Mouse (Mus musculus) midbrain, embryonic 16.5 days (tissue): ENCODE measurements around the gene Fbxw15. TPM values are rescaled to one million over a fixed set of nuclear protein-coding genes. Genes with fewer than 3 reads are reported as not detected.
"Not testable (repeated sequence)": the region's sequence is repeated elsewhere in the genome, so short reads cannot be mapped to it uniquely, and the experiment has no call there.

Source experiments
- ATAC-seq: fragments of 200-750 bp; cut with Nextera tagmentation; 2 replicates; pipeline ENCODE4 v1.8.0; 2017; ENCODE audit warnings: moderate TSS enrichment
- H3K27ac ChIP-seq: fragments of 300-500 bp; sonication (generic); 2 replicates; pipeline ENCODE4 v1.5.1; 2014; ENCODE audit warnings: mild to moderate bottlenecking, low read length, mixed read lengths
- H3K27me3 ChIP-seq: fragments of 300-500 bp; sonication (generic); 2 replicates; pipeline ENCODE4 v1.6.1; 2014; ENCODE audit warnings: low read depth, low read length, mixed read lengths; ENCODE audit not compliant: control insufficient read depth, insufficient read depth
- H3K36me3 ChIP-seq: fragments of 300-500 bp; sonication (generic); 2 replicates; pipeline ENCODE4 v1.6.1; 2014; ENCODE audit warnings: mild to moderate bottlenecking, low read length, moderate library complexity, mixed read lengths; ENCODE audit not compliant: control insufficient read depth, insufficient read depth
- H3K4me1 ChIP-seq: fragments of 300-500 bp; sonication (generic); 2 replicates; pipeline ENCODE4 v1.6.1; 2014; ENCODE audit warnings: mild to moderate bottlenecking, low read length, mixed read lengths; ENCODE audit not compliant: control insufficient read depth, insufficient read depth
- H3K4me2 ChIP-seq: fragments of 300-500 bp; sonication (generic); 2 replicates; pipeline ENCODE4 v1.6.1; 2014; ENCODE audit warnings: mild to moderate bottlenecking, low read length, mixed read lengths
- H3K4me3 ChIP-seq: fragments of 300-500 bp; sonication (generic); 2 replicates; pipeline ENCODE4 v1.5.1; 2014; ENCODE audit warnings: low read depth, mild to moderate bottlenecking, low read length, moderate library complexity, mixed read lengths
- H3K9ac ChIP-seq: fragments of 300-500 bp; sonication (generic); 2 replicates; pipeline ENCODE4 v1.6.1; 2014; ENCODE audit warnings: low read depth, low read length, mixed read lengths
- H3K9me3 ChIP-seq: fragments of 300-500 bp; sonication (generic); replicated peaks from 2 replicates; pipeline ENCODE4 v1.6.1; 2014; ENCODE audit warnings: mild to moderate bottlenecking, low read length, mixed read lengths; ENCODE audit not compliant: control insufficient read depth, poor library complexity, severe bottlenecking
- WGBS: fragments of 180-500 bp; shearing (Covaris S2); extraction: QIAGEN DNeasy Blood & Tissue Kit; methylation state at CpG from one replicate; pipeline ENCODE4 v1.1.7; 2014; 5-methylcytosine and 5-hydroxymethylcytosine counted together
- polyA plus RNA-seq: library from polyadenylated mRNA; unstranded; fragments of >200 nt; fragmentation: Nextera tagmentation; extraction: Ambion mirVana; gene quantifications from 2 replicates; pipeline ENCODE4 v1.2.1, GENCODE M21; 2015

Fbxw15 gene
- not detected in 2 replicates for polyA plus RNA-seq

- not testable (repeated sequence) for H3K9ac ChIP-seq
These were observed at the start of gene Fbxw15 for GRCm38 (mm10) chr9:109568162-109568561. Gene Fbxw15 (minus strand): TSS chr9:109568262.

GRCm38 (mm10) chr9:109606837-109607236 is 38.8 kb upstream of the Fbxw15 start:
- WGBS: 37% methylated on average over 5 of the region's 5 CpGs
- not testable (repeated sequence) for H3K4me3 ChIP-seq, ATAC-seq, H3K4me2 ChIP-seq, H3K9ac ChIP-seq, H3K27me3 ChIP-seq, H3K27ac ChIP-seq, H3K9me3 ChIP-seq, H3K4me1 ChIP-seq, H3K36me3 ChIP-seq

More at GRCm38 (mm10) chr9:109568162-109568561, at the start of gene Fbxw15:
- WGBS: 86% methylated on average over 4 of the region's 4 CpGs
- H3K4me2 ChIP-seq, H3K4me3 ChIP-seq, H3K9me3 ChIP-seq, H3K36me3 ChIP-seq, ATAC-seq, H3K27me3 ChIP-seq, H3K27ac ChIP-seq, H3K4me1 ChIP-seq: not testable (repeated sequence)

DNA sequence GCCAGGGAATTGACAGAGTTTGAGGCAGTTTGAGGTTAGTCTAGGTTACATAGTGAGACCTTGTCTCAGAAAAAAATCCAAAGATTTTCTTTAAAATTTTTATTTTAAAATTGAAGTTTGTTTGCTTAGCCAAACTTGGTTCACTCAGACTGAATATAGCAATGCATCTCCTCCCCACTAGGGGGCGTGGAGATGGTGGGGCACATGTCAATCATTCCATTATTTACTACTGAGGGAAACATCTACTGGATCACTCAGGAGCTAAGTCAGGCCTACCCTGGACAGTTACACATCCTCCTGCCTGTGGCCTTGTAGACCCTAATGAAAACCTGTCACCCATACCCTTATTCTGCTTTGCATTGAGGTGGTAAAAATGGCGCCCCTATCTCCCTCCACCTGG is 34.1 kb upstream of the Fbxw15 start:
- H3K9ac ChIP-seq, H3K4me1 ChIP-seq, H3K4me3 ChIP-seq, H3K27ac ChIP-seq, H3K4me2 ChIP-seq, ATAC-seq, H3K36me3 ChIP-seq, H3K27me3 ChIP-seq, H3K9me3 ChIP-seq: not testable (repeated sequence)
- 60% methylated on average over 2 of the region's 2 CpGs for WGBS

GRCm38 (mm10) chr9:109597226-109597625 is 29.2 kb upstream of the Fbxw15 start:
- H3K36me3 ChIP-seq: no peaks in the 10 kb centered on the region
- H3K27ac ChIP-seq: no peak overlapping the region
- ATAC-seq: no peak
- no peaks in the 10 kb centered on the region for H3K4me1 ChIP-seq
- no peaks in the 10 kb centered on the region for H3K27me3 ChIP-seq
- H3K4me3 ChIP-seq: no peak overlapping the region
- 0 out of 2 replicates have a peak, but pooled peaks cover 6% of the 10 kb centered on the region for H3K9me3 ChIP-seq
- no peak overlapping the region for H3K4me2 ChIP-seq
- H3K9ac ChIP-seq: no peak overlapping the region

DNA sequence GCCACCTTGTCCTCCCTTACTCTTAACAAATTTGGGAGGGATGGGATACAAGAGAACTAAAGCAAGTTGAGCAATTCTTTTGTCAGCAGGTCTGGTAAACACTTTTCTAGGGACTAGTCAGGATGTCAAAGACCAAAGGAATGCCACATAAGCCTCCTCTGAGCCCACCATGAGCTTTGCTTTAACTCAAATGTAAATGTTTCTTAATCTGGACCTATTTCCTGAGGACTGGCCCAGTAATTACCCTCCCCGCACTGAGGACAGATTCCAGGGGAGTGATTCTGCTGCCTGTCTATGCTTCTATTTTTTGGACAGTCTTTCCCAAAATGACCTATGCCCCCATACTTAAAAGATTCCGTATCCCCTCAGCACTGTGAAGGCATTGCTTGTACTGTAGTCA is 26.8 kb upstream of the Fbxw15 start:
- Histone ChIP-seq H3K27me3 (no peaks in the 10 kb centered on the region), H3K4me2 (no peak overlapping the region)
- WGBS: 82% methylated on average over 2 of the region's 2 CpGs

GRCm38 (mm10) chr9:109565546-109565945 is 2.5 kb downstream of the Fbxw15 start:
- ATAC-seq: no peak
- WGBS: 66% methylated on average over 1 of the region's 1 CpGs

More for the DNA sequence above, 26.8 kb upstream of the Fbxw15 start:
- Histone ChIP-seq H3K9me3 (0 out of 2 replicates have a peak, but pooled peaks cover 6% of the 10 kb centered on the region), H3K36me3 (no peaks in the 10 kb centered on the region), H3K27ac (no peak overlapping the region), H3K4me1 (no peaks in the 10 kb centered on the region), H3K4me3 (no peak overlapping the region), H3K9ac (no peak overlapping the region)
- no peak for ATAC-seq

GRCm38 (mm10) chr9:109562106-109562505 is 6.0 kb downstream of the Fbxw15 start:
- not testable (repeated sequence) for H3K36me3 ChIP-seq, H3K9ac ChIP-seq, H3K9me3 ChIP-seq, H3K4me3 ChIP-seq, ATAC-seq, H3K27me3 ChIP-seq, H3K27ac ChIP-seq, H3K4me2 ChIP-seq, H3K4me1 ChIP-seq

More at GRCm38 (mm10) chr9:109565546-109565945, 2.5 kb downstream of the Fbxw15 start:
- Histone ChIP-seq H3K27me3 (no peaks in the 10 kb centered on the region), H3K4me1 (no peaks in the 10 kb centered on the region), H3K9me3 (no peaks in the 10 kb centered on the region), H3K27ac (no peak overlapping the region), H3K36me3 (no peaks in the 10 kb centered on the region), H3K4me2 (no peak overlapping the region), H3K9ac (no peak overlapping the region), H3K4me3 (no peak overlapping the region)

GRCm38 (mm10) chr9:109552483-109552882 is 15.6 kb downstream of the Fbxw15 start:
- 89% methylated on average over 3 of the region's 3 CpGs for WGBS
- no peaks in the 10 kb centered on the region for H3K36me3 ChIP-seq
- H3K27ac ChIP-seq: no peak overlapping the region
- no peaks in the 10 kb centered on the region for H3K27me3 ChIP-seq
- H3K9ac ChIP-seq: no peak overlapping the region
- H3K4me1 ChIP-seq: no peaks in the 10 kb centered on the region
- H3K4me2 ChIP-seq: no peak overlapping the region
- no peak for ATAC-seq
- no peaks in the 10 kb centered on the region for H3K9me3 ChIP-seq
- no peak overlapping the region for H3K4me3 ChIP-seq

GRCm38 (mm10) chr9:109549666-109550065 is 18.4 kb downstream of the Fbxw15 start:
- H3K9me3 ChIP-seq, ATAC-seq: not testable (repeated sequence)
- 13% methylated on average over 2 of the region's 2 CpGs for WGBS

More at GRCm38 (mm10) chr9:109549666-109550065, 18.4 kb downstream of the Fbxw15 start:
- H3K27ac ChIP-seq, H3K36me3 ChIP-seq, H3K4me1 ChIP-seq, H3K4me2 ChIP-seq, H3K27me3 ChIP-seq, H3K4me3 ChIP-seq, H3K9ac ChIP-seq: not testable (repeated sequence)
